15 mouse cellular contexts compared by ENCODE assay signal in the genomic region with DNA sequence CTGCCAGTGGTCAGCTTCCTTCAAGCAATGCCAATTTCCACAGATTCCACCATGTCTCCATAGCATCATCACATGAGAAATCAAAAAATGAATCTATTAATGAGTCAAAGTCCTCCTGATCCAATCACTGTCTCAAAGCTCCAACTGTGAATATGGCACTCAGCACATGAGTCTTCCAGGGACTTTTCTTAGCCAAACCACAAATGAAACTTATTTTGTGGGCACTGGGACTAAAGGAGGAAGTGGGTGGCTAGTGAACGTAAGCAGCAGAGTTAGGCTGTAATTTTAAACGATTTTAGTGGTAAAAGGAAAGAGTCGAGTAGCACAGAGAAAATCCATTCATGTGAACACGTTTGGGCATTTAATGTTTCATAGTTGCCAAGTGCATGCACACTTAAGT. TPM values are rescaled to one million over a fixed set of nuclear protein-coding genes. Genes with fewer than 3 reads are reported as not detected.
"Had no signal": no experiment of that assay in that cellular context is flagged by ENCODE, and none has a peak within 500 bp of the region (broad histone marks: within the 10 kb centered on the region; RNA-seq: fewer than 3 reads in every experiment).

No protein-coding gene starts in this region.

- H3K9me3 ChIP-seq: liver, embryonic 13.5 days; lung, embryonic 15.5 days; megakaryocyte, embryonic 14.5 days; midbrain, embryonic 15.5 days; neural tube, embryonic 13.5 days had no signal

- H3K27ac ChIP-seq: liver, embryonic 13.5 days; lung, embryonic 15.5 days; midbrain, embryonic 15.5 days; neural tube, embryonic 13.5 days had no signal

- H3K36me3 ChIP-seq: liver, embryonic 13.5 days; lung, embryonic 15.5 days; midbrain, embryonic 15.5 days; neural tube, embryonic 13.5 days had no signal

- DNase-seq: kidney, adult 18-20 months; kidney, postnatal 10 days; layer of hippocampus, postnatal 36 days; liver; liver, embryonic 13.5 days; liver, postnatal 0 days; lung, postnatal 14 days; right cerebral cortex, postnatal 14 days; thymus, postnatal 4 days had no signal

- H3K4me2 ChIP-seq: liver, embryonic 13.5 days; lung, embryonic 15.5 days; midbrain, embryonic 11.5 days; midbrain, embryonic 15.5 days; neural tube, embryonic 13.5 days had no signal

- H3K4me1 ChIP-seq: liver, embryonic 13.5 days; megakaryocyte, embryonic 14.5 days; midbrain, embryonic 15.5 days; neural tube, embryonic 13.5 days had no signal

- H3K27me3 ChIP-seq: liver, embryonic 13.5 days; lung, embryonic 15.5 days; megakaryocyte, embryonic 14.5 days; midbrain, embryonic 15.5 days; neural tube, embryonic 13.5 days had no signal

- ATAC-seq: liver, postnatal 0 days; midbrain, embryonic 15.5 days had no signal

- H3K4me3 ChIP-seq: liver, embryonic 13.5 days; lung, embryonic 15.5 days; megakaryocyte, embryonic 14.5 days; midbrain, embryonic 15.5 days; neural tube, embryonic 13.5 days had no signal

- H3K9ac ChIP-seq: liver, embryonic 13.5 days; liver, postnatal 0 days; lung, embryonic 15.5 days; midbrain, embryonic 15.5 days; neural tube, embryonic 13.5 days had no signal

RNA-seq across cellular contexts. Expression of a gene that starts 21.0 kb away (rescaled TPM):
- total RNA-seq: monocyte, adult 5-6 weeks had no signal
